Mouse (Mus musculus): ENCODE data around the gene Gm8871.
"Not testable (repeated sequence)": the region's sequence is repeated elsewhere in the genome, so short reads cannot be mapped to it uniquely, and the experiment has no call there.

Gene Gm8871

DNA sequence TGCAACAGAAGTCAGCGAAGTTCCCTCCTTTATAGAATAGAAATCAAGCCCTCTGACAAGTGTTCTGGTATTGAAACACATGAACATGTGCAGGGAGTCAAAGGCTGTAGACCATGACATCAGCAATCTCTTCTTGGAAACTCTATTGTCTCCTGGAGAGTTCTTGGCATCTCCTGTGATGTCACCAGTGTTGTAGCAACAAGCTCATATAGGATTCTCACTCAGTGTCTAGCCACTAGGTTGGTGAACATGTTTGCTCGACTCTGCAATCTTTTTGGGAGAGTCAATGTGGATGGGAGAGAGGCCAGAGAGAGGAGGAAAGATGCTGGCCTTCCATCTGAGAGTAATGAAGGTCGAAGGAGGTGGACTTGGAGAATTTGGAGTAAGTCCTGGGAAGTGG is at the start of gene Gm8871, which contains the start of gene Gm8857:
Gene Gm8871, plus strand, starts transcription at position 301 of the 400 bp plus-strand sequence.
Gene Gm8857, plus strand, starts transcription at position 303 of the 400 bp plus-strand sequence.
- not testable (repeated sequence) for DNase-seq (ENCODE audit: low read depth, low spot score)

- DNase-seq (ENCODE audit: low read depth, low spot score), result not testable (repeated sequence)
Measured at GRCm38 (mm10) chr5:10953512-10953911, 5.9 kb downstream of the Gm8871 start.

DNA sequence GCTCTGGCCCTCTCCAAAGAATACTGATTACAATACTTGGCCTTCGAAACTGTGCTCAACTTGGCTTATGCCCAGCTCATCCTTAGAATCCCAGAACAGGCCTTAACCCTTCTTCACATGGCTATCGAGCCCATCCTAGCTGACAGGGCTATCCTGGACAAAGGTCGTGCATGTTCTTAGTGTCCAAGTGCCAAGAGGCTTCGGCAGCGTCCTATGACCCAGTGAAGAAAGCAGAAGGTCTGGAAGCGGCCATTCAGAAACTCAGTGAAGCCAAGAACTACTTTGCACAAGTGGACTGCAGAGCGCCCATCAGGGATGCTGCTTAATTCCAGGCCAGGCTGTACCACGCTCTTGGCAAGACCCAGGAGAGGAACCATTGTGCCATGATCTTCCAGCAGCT is 10.5 kb downstream of the Gm8871 start:
- DNase-seq (ENCODE audit: low read depth, low spot score), result not testable (repeated sequence)

Data from c-Kit-negative CD71-positive TER-119-positive erythroid progenitor cells, embryonic 14.5 days (primary cell).